Mouse (Mus musculus) liver, embryonic 14.5 days (tissue): ENCODE measurements around the gene Mrpl39.

Source experiments
- CTCF ChIP-seq: IDR thresholded peaks from 2 replicates; pipeline ENCODE4 v1.5.1; 2016; ENCODE audit warnings: antibody characterized with exemption, low read depth, control low read depth
- EP300 ChIP-seq: IDR thresholded peaks from 2 replicates; pipeline ENCODE4 v1.6.1; 2016; ENCODE audit warnings: antibody characterized with exemption, low read depth

DNA sequence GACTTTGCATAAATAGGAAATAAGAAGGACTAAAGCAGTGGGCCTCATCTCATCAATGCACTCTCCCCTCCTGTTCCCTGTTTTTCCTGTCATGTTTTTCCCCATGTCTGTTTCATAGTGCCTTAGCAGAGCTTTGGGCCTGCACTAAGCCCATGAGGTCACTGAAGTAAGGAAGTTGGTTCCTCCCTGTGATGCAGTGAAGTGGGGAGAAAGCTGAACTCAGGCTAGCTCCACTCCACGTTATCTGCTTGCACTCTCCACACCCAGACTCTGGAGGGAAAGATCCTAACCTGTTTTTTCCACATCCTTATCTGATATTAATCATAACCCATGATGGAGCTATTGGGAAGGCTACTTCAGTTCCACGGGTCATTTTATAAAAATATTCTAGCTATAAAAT, 26.9 kb downstream of the Mrpl39 start:
- no peak for TF ChIP-seq CTCF
- TF ChIP-seq EP300 = no peak
